Mouse (Mus musculus) heart, postnatal 0 days (tissue): ENCODE measurements around the gene Tnfrsf8. TPM values are rescaled to one million over a fixed set of nuclear protein-coding genes. Genes with fewer than 3 reads are reported as not detected.

ENCODE experiments used
- ATAC-seq: fragments of 200-750 bp; cut with Nextera tagmentation; 2 replicates; pipeline ENCODE4 v1.8.0; 2017; ENCODE audit warnings: low read depth, moderate number of reproducible peaks, moderate library complexity; ENCODE audit not compliant: insufficient read depth
- DNase-seq: peaks from one replicate; pipeline ENCODE4 v3.0.0-alpha.2; 2016; ENCODE audit warnings: low spot score
- H3K27ac ChIP-seq: fragments of 300-500 bp; sonication (generic); 2 replicates; pipeline ENCODE4 v1.5.1; 2014; ENCODE audit warnings: low read depth, mild to moderate bottlenecking
- H3K27me3 ChIP-seq: fragments of 300-500 bp; sonication (generic); 2 replicates; pipeline ENCODE4 v1.6.1; 2014; ENCODE audit warnings: low read length, mixed read lengths; ENCODE audit not compliant: control insufficient read depth, insufficient read depth
- H3K36me3 ChIP-seq: fragments of 300-500 bp; sonication (generic); replicated peaks from 2 replicates; pipeline ENCODE4 v1.6.1; 2014; ENCODE audit warnings: low read length, mixed read lengths; ENCODE audit not compliant: control insufficient read depth, insufficient read depth
- H3K4me1 ChIP-seq: fragments of 300-500 bp; sonication (generic); 2 replicates; pipeline ENCODE4 v1.6.1; 2014; ENCODE audit warnings: antibody characterized with exemption; ENCODE audit not compliant: control insufficient read depth, insufficient read depth
- H3K4me2 ChIP-seq: fragments of 300-500 bp; sonication (generic); 2 replicates; pipeline ENCODE4 v1.6.1; 2014; ENCODE audit warnings: low read depth, mild to moderate bottlenecking, low read length, moderate library complexity
- H3K4me3 ChIP-seq: fragments of 300-500 bp; sonication (generic); 2 replicates; pipeline ENCODE4 v1.5.1; 2014; ENCODE audit warnings: low read depth, low read length
- H3K9ac ChIP-seq: fragments of 300-500 bp; sonication (generic); replicated peaks from 2 replicates; pipeline ENCODE4 v1.6.1; 2014; ENCODE audit warnings: low read depth, low read length, mixed read lengths
- H3K9me3 ChIP-seq: fragments of 300-500 bp; sonication (generic); replicated peaks from 2 replicates; pipeline ENCODE4 v1.6.1; 2016; ENCODE audit warnings: low read length; ENCODE audit not compliant: control insufficient read depth
- CTCF ChIP-seq: IDR thresholded peaks from 2 replicates; pipeline ENCODE4 v1.5.1; 2016; ENCODE audit warnings: antibody characterized with exemption, control low read depth, low read depth
- EP300 ChIP-seq: IDR thresholded peaks from 2 replicates; pipeline ENCODE4 v1.6.1; 2016; ENCODE audit warnings: antibody characterized with exemption, low read depth
- WGBS: fragments of 180-500 bp; shearing (Covaris S2); extraction: QIAGEN DNeasy Blood & Tissue Kit; methylation state at CpG from one replicate; pipeline ENCODE4 v1.1.7; 2014; 5-methylcytosine and 5-hydroxymethylcytosine counted together
- polyA plus RNA-seq: library from polyadenylated mRNA; unstranded; fragments of >200 nt; fragmentation: Nextera tagmentation; extraction: Ambion mirVana; gene quantifications from 2 replicates; pipeline ENCODE4 v1.2.1, GENCODE M21; 2015
- total RNA-seq: library from RNA; depleted of rRNA; stranded (reverse); fragments of >200 nt; gene quantifications from 2 replicates; pipeline ENCODE4 v1.2.3, GENCODE M21; 2014; ENCODE audit warnings: low replicate concordance

Gene Tnfrsf8
- total and polyA plus RNA-seq, 2 experiments from 2014 or later: 0.04 TPM; not detected in 1

- WGBS: 34% methylated on average over 2 of the region's 2 CpGs
- Histone ChIP-seq H3K4me2 (no peak overlapping the region), H3K36me3 (no peaks in the 10 kb centered on the region), H3K4me3 (no peak overlapping the region), H3K4me1 (no peaks in the 10 kb centered on the region), H3K9ac (no peak overlapping the region), H3K9me3 (no peaks in the 10 kb centered on the region), H3K27ac (no peak overlapping the region), H3K27me3 (no peaks in the 10 kb centered on the region)
- ATAC-seq (no peak), DNase-seq (no peak)
- TF ChIP-seq CTCF: no peak
- TF ChIP-seq EP300: no peak
Observed at GRCm38 (mm10) chr4:145264761-145265160, 50.2 kb downstream of the Tnfrsf8 start.

- H3K36me3 ChIP-seq: no peaks in the 10 kb centered on the region
- H3K27me3 ChIP-seq: no peaks in the 10 kb centered on the region
- no peak overlapping the region for H3K27ac ChIP-seq
- 95% methylated on average over 1 of the region's 1 CpGs for WGBS
- ATAC-seq: no peak
- DNase-seq: no peak
- no peaks in the 10 kb centered on the region for H3K9me3 ChIP-seq
- TF ChIP-seq EP300 (no peak), CTCF (no peak)
- no peak overlapping the region for H3K4me2 ChIP-seq
- no peak overlapping the region for H3K9ac ChIP-seq
- H3K4me3 ChIP-seq: no peak overlapping the region
- no peaks in the 10 kb centered on the region for H3K4me1 ChIP-seq
Observed at GRCm38 (mm10) chr4:145263583-145263982, 51.4 kb downstream of the Tnfrsf8 start.

- WGBS: 58% methylated on average over 5 of the region's 5 CpGs
- no peak overlapping the region for H3K4me2 ChIP-seq
- no peak overlapping the region for H3K4me3 ChIP-seq
- no peak overlapping the region for H3K27ac ChIP-seq
- H3K27me3 ChIP-seq: no peaks in the 10 kb centered on the region
- TF ChIP-seq EP300 (no peak), CTCF (no peak)
- H3K9ac ChIP-seq: no peak overlapping the region
- no peak for DNase-seq
- no peaks in the 10 kb centered on the region for H3K36me3 ChIP-seq
- no peak for ATAC-seq
- H3K4me1 ChIP-seq: no peaks in the 10 kb centered on the region
- no peaks in the 10 kb centered on the region for H3K9me3 ChIP-seq
Observed at GRCm38 (mm10) chr4:145260802-145261201, 54.2 kb downstream of the Tnfrsf8 start.

- Histone ChIP-seq H3K9ac (no peak overlapping the region), H3K4me1 (no peaks in the 10 kb centered on the region), H3K27ac (no peak overlapping the region), H3K4me2 (no peak overlapping the region), H3K36me3 (no peaks in the 10 kb centered on the region), H3K4me3 (no peak overlapping the region), H3K9me3 (no peaks in the 10 kb centered on the region), H3K27me3 (no peaks in the 10 kb centered on the region)
- WGBS: 52% methylated on average over 5 of the region's 5 CpGs
- no peak; the same call in 1 of the 2 replicates for ATAC-seq
- DNase-seq: no peak
- TF ChIP-seq EP300: no peak
- no peak for TF ChIP-seq CTCF
Observed at GRCm38 (mm10) chr4:145257751-145258434, 57.1 kb downstream of the Tnfrsf8 start.

GRCm38 (mm10) chr4:145256144-145256543 is 58.8 kb downstream of the Tnfrsf8 start:
- Histone ChIP-seq H3K27ac (no peak overlapping the region), H3K27me3 (no peaks in the 10 kb centered on the region), H3K4me1 (no peaks in the 10 kb centered on the region), H3K9ac (no peak overlapping the region), H3K9me3 (no peaks in the 10 kb centered on the region), H3K4me3 (no peak overlapping the region), H3K4me2 (no peak overlapping the region), H3K36me3 (no peaks in the 10 kb centered on the region)
- DNase-seq (no peak), ATAC-seq (no peak)
- WGBS: 82% methylated on average over 5 of the region's 5 CpGs
- TF ChIP-seq CTCF (no peak), EP300 (no peak)

- DNase-seq (no peak), ATAC-seq (no peak)
- no peak overlapping the region for H3K27ac ChIP-seq
- no peaks in the 10 kb centered on the region for H3K27me3 ChIP-seq
- no peak overlapping the region for H3K4me2 ChIP-seq
- TF ChIP-seq CTCF (no peak), EP300 (no peak)
- no peaks in the 10 kb centered on the region for H3K9me3 ChIP-seq
- H3K4me3 ChIP-seq: no peak overlapping the region
- no peaks in the 10 kb centered on the region for H3K36me3 ChIP-seq
- WGBS: 28% methylated on average over 13 of the region's 13 CpGs
- no peaks in the 10 kb centered on the region for H3K4me1 ChIP-seq
- no peak overlapping the region for H3K9ac ChIP-seq
Observed at GRCm38 (mm10) chr4:145254418-145254817, 60.5 kb downstream of the Tnfrsf8 start.
